Mouse (Mus musculus) CH12.LX (cell line): ENCODE results near the gene Best2. TPM values are rescaled to one million over a fixed set of nuclear protein-coding genes. Genes with fewer than 3 reads are reported as not detected.

Source experiments
- DNase-seq: peaks from one replicate; pipeline ENCODE4 v3.0.0-alpha.2; 2013; ENCODE audit errors: extremely low read depth
- H3K27ac ChIP-seq: 2 replicates; pipeline ENCODE4 v1.5.1; 2012; ENCODE audit warnings: low read depth, mild to moderate bottlenecking, control low read depth, moderate library complexity; ENCODE audit not compliant: insufficient read depth
- H3K27me3 ChIP-seq: replicated peaks from 2 replicates; pipeline ENCODE3; 2012; ENCODE audit warnings: inconsistent platforms
- H3K36me3 ChIP-seq, 2 experiments: replicated peaks in 1 of 2; 2 replicates each; pipeline versions ENCODE3 to v1.6.1; 2012; ENCODE audit warnings: inconsistent platforms in 1 of 2, low read length in 1 of 2, mild to moderate bottlenecking in 1 of 2, mixed read lengths in 1 of 2, moderate library complexity in 1 of 2; ENCODE audit not compliant: control insufficient read depth in 1 of 2, insufficient read depth in 1 of 2
- H3K4me1 ChIP-seq, 2 experiments: 2 replicates each; pipeline ENCODE4 v1.6.1; 2012; ENCODE audit warnings: inconsistent platforms in 1 of 2, moderate library complexity in 1 of 2; ENCODE audit not compliant: insufficient read depth in 2 of 2, control insufficient read depth in 1 of 2
- H3K4me2 ChIP-seq: 2 replicates; pipeline ENCODE4 v1.6.1; 2012; ENCODE audit warnings: low read depth, mild to moderate bottlenecking, control low read depth; ENCODE audit not compliant: poor library complexity, insufficient read depth, severe bottlenecking
- H3K4me3 ChIP-seq, 3 experiments: fragments of 150-350 bp in 1 of 3; sonication (generic) in 1 of 3; replicated peaks in 1 of 3; 2 replicates each; pipeline versions ENCODE3 to v1.5.1; 2011 to 2012; ENCODE audit warnings: low read depth in 2 of 3, low read length in 2 of 3, mild to moderate bottlenecking in 2 of 3, moderate library complexity in 2 of 3, control low read depth in 1 of 3, improper control_type of control experiment in 1 of 3, inconsistent platforms in 1 of 3, mixed read lengths in 1 of 3; ENCODE audit not compliant: poor library complexity in 1 of 3
- H3K79me2 ChIP-seq: replicated peaks from 2 replicates; pipeline ENCODE4 v1.6.1; 2012; ENCODE audit warnings: mild to moderate bottlenecking, moderate library complexity; ENCODE audit not compliant: control insufficient read depth, poor library complexity, insufficient read depth, severe bottlenecking; ENCODE audit errors: extremely low read depth
- H3K9ac ChIP-seq: 2 replicates; pipeline ENCODE4 v1.6.1; 2012; ENCODE audit warnings: low read depth, mild to moderate bottlenecking, control low read depth, moderate library complexity; ENCODE audit not compliant: insufficient read depth
- H3K9me3 ChIP-seq: replicated peaks from 2 replicates; pipeline ENCODE3; 2012; ENCODE audit warnings: low read length, inconsistent platforms, mixed read lengths
- E2F4 ChIP-seq: IDR thresholded peaks from 2 replicates; pipeline ENCODE4 v1.6.1; 2011; ENCODE audit warnings: low read depth, low read length, improper control_type of control experiment; ENCODE audit not compliant: insufficient replicate concordance
- GABPA ChIP-seq: IDR thresholded peaks from 2 replicates; pipeline ENCODE4 v1.6.1; 2012; ENCODE audit warnings: low read depth, low read length, improper control_type of control experiment, inconsistent platforms; ENCODE audit not compliant: insufficient replicate concordance
- JUND ChIP-seq: conservative IDR thresholded peaks from 2 replicates; pipeline ENCODE4 v1.6.1; 2011; ENCODE audit warnings: low read depth, low read length, improper control_type of control experiment
- MAZ ChIP-seq: IDR thresholded peaks from 2 replicates; pipeline ENCODE4 v1.6.1; 2012; ENCODE audit warnings: low read depth, mild to moderate bottlenecking, inconsistent platforms, low read length, improper control_type of control experiment, moderate library complexity
- MXI1 ChIP-seq: IDR thresholded peaks from 2 replicates; pipeline ENCODE4 v1.6.1; 2011; ENCODE audit warnings: mild to moderate bottlenecking, low read depth, low read length, improper control_type of control experiment
- MYC ChIP-seq: IDR thresholded peaks from 2 replicates; pipeline ENCODE4 v1.6.1; 2011; ENCODE audit warnings: low read depth, mild to moderate bottlenecking, improper control_type of control experiment, low read length
- NELFE ChIP-seq: IDR thresholded peaks from 2 replicates; pipeline ENCODE4 v1.6.1; 2011; ENCODE audit warnings: low read depth, low read length, improper control_type of control experiment
- RAD21 ChIP-seq: IDR thresholded peaks from 2 replicates; pipeline ENCODE4 v1.6.1; 2011; ENCODE audit warnings: low read depth, mild to moderate bottlenecking, low read length, improper control_type of control experiment, moderate library complexity
- RCOR1 ChIP-seq: conservative IDR thresholded peaks from 2 replicates; pipeline ENCODE4 v1.6.1; 2012; ENCODE audit warnings: low read depth, mild to moderate bottlenecking, inconsistent platforms, low read length, improper control_type of control experiment
- SMC3 ChIP-seq: IDR thresholded peaks from 2 replicates; pipeline ENCODE4 v1.6.1; 2011; ENCODE audit warnings: low read depth, low read length, improper control_type of control experiment
- TBP ChIP-seq: conservative IDR thresholded peaks from 2 replicates; pipeline ENCODE4 v1.6.1; 2011; ENCODE audit warnings: low read depth, low read length, improper control_type of control experiment
- TCF12 ChIP-seq: IDR thresholded peaks from 2 replicates; pipeline ENCODE4 v1.6.1; 2014; ENCODE audit warnings: low read depth, mild to moderate bottlenecking, inconsistent platforms, low read length, improper control_type of control experiment
- ZKSCAN1 ChIP-seq: IDR thresholded peaks from 2 replicates; pipeline ENCODE4 v1.6.1; 2012; ENCODE audit warnings: low read depth, inconsistent platforms, low read length, improper control_type of control experiment, borderline replicate concordance
- ZNF384 ChIP-seq: IDR thresholded peaks from 2 replicates; pipeline ENCODE4 v1.6.1; 2012; ENCODE audit warnings: low read depth, low read length, improper control_type of control experiment, inconsistent platforms
- dilution Hi-C: fragments of 300-500 bp; cut with MboI; formaldehyde crosslinking; loops from 2 replicates; pipeline ENCODE4 v1.14.3; 2020; ENCODE audit warnings: low sequenced_read_pairs; ENCODE audit not compliant: extremely low pct_unique_long_range_greater_than_20kb, extremely low pct_ligation_motif_present
- in situ Hi-C: fragments of 300-500 bp; cut with MboI; formaldehyde crosslinking; loops from 3 replicates; pipeline ENCODE4 v1.14.3; 2019; ENCODE audit warnings: low sequenced_read_pairs, low pct_ligation_motif_present, low pct_unique_long_range_greater_than_20kb, mixed read lengths
- polyA plus RNA-seq: library from polyadenylated mRNA; unstranded; fragments of >175 nt; gene quantifications from 2 replicates; pipeline ENCODE4 v1.2.1, GENCODE M21; 2012; ENCODE audit warnings: low read depth; ENCODE audit not compliant: insufficient read length
- total RNA-seq, 2 experiments: library from RNA; depleted of rRNA; stranded (reverse); fragments of 300-350 nt in 1 of 2; fragments of >200 nt in 1 of 2; gene quantifications; 2 replicates each; pipeline ENCODE4 v1.2.3; 2012 to 2014

The Best2 gene
- total RNA-seq (2012; rRNA removed) (0.21 TPM in 1 of 2 replicates, not detected in the other), total RNA-seq (2014; rRNA removed) (not detected in 2 replicates), polyA plus RNA-seq (0.23 TPM in 1 of 2 replicates, not detected in the other)

GRCm38 (mm10) chr8:85014431-85014830 lies at the start of gene Best2:
Gene Best2 (minus strand): TSS chr8:85014531.
- Histone ChIP-seq H3K27ac (no peak within 1 kb of the TSS), H3K4me1 (no peaks in the 10 kb centered on the region), H3K4me2 (peak within 1 kb of the TSS; percentile 9; the same call in 1 of the 2 replicates), H3K36me3 (peaks cover 19 to 31% of the 10 kb centered on the region in 2 experiments), H3K9me3 (no peaks in the 10 kb centered on the region), H3K4me3 (peak within 1 kb of the TSS in 2 of 3 experiments; percentile 5 to 18), H3K79me2 (no peaks in the 10 kb centered on the region), H3K27me3 (no peaks in the 10 kb centered on the region), H3K9ac (peak within 1 kb of the TSS; percentile 1; the same call in 1 of the 2 replicates)
- dilution Hi-C loops (no loop called here), in situ Hi-C loops (no loop called here)
- TF ChIP-seq RCOR1, result no peak
- TF ChIP-seq MYC, result no peak
- no peak for TF ChIP-seq MAZ
- TF ChIP-seq ZNF384, result no peak
- no peak for TF ChIP-seq TCF12
- no peak for TF ChIP-seq E2F4
- TF ChIP-seq SMC3, result no peak
- no peak for TF ChIP-seq NELFE
- TF ChIP-seq MXI1, result no peak
- TF ChIP-seq TBP, result no peak
- TF ChIP-seq RAD21, result no peak
- DNase-seq, result no peak

GRCm38 (mm10) chr8:85062603-85063002 lies 48.3 kb upstream of the Best2 start:
- no peak for DNase-seq
- in situ Hi-C loops (no loop called here), dilution Hi-C loops (no loop called here)
- Histone ChIP-seq H3K9ac (no peak overlapping the region), H3K36me3 (peaks cover 31 to 57% of the 10 kb centered on the region in 2 experiments), H3K79me2 (no peaks in the 10 kb centered on the region), H3K9me3 (no peaks in the 10 kb centered on the region), H3K4me1 (peaks cover 5 to 18% of the 10 kb centered on the region in 2 experiments), H3K4me2 (no peak overlapping the region), H3K27me3 (no peaks in the 10 kb centered on the region), H3K27ac (no peak overlapping the region), H3K4me3 (no peak overlapping the region)
- no peak for TF ChIP-seq GABPA
- TF ChIP-seq JUND, result no peak
- TF ChIP-seq RCOR1, result no peak
- no peak for TF ChIP-seq E2F4
- no peak for TF ChIP-seq TBP
- no peak for TF ChIP-seq NELFE
- TF ChIP-seq SMC3, result no peak
- TF ChIP-seq ZKSCAN1, result no peak
